Mouse (Mus musculus): Measurements from ENCODE around the gene Fchsd2.

The Fchsd2 gene

DNA sequence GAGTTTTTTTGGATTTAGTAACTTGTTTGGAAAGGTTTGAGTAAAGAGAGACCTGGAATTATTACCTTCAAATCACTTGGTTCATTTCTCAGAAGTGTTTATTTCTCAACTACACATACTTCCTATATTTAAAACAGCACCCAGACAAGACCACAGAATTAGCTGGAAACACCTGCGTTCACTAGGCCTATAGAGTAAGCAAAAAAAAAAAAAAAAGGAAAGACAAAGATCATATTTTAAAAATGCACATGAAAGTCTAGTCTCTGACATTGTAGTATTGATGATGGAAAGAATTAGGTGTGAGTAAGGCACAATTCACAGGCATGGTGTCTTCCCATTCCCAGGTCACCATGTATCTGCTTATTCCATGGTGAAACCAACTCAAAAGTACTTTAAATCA lies 118.2 kb downstream of the Fchsd2 start:
- no peak for DNase-seq (ENCODE audit: low spot score in 2 of 2)

DNA sequence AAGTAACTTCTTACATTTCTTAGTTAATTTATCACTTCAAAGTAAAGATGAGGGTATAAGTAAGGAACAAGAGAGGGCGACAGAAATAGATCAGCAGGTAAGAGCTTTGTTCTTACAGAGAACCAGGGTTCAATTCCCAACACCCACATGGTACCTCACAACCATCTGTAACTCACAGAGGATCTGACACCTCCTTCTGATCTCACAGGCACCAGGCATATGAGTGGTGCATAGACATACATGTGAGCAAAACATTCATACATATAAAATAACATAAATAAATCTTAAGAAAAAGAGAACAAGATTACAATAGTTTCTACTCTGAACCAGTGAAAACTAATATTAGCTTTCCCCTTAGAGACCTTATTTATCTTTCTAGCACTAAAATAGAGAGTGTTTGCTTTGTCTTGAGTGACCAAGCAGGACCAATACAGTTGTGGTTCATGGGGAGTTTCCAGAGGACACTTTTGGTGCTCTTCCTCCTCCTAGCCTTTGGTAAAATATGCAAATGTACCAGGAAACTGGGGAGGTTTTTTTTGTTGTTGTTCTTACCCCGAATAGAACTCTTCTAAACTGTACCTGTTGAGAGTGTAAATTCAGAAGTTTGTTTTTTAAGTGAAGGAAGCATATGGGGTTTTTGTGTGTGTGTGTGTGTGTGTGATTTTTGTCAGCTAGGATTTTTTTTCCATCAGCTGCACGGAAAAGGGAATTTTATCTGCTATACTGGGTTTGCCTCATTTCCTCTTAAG lies 121.0 kb downstream of the Fchsd2 start:
- DNase-seq (ENCODE audit: low spot score in 2 of 2) = no peak

DNA sequence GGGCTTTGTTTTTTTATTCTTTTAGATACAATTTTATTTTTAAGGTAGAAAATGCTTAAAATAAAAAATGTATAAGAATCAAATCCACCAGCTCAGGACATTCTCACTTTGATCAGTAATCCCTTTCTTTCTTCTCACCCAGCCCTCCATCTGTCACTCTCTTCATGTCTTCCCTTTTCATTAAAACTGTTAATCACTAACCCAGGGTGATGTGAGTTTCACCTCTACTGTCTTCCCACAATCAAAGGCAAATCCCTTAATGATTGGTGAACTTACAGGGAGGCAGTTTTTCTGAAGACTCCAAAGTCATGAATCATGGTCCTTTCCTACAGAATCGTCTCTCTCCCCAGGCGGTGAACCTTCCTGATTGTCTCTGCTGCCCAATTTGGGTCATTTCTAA lies 124.1 kb downstream of the Fchsd2 start:
- no peak for DNase-seq (ENCODE audit: low spot score in 2 of 2)

DNA sequence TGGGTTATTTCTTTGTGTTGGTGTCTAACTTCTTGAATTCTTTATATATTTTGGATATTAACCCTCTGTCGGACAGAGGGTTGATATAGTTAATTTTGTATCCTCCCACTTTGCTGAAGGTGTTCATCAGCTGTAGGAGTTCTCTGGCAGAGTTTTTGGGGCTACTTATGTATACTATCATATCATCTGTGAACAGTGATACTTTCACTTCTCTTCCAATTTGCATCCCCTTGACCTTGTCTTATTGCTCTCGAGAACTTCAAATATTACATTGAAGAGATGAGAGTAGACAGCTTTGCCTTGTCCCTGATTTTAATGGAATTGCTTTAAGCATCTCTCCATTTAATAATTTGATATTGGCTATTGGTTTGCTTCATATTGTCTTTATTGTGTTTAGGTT lies 130.8 kb downstream of the Fchsd2 start:
- no peak for DNase-seq (ENCODE audit: low spot score in 2 of 2)

DNA sequence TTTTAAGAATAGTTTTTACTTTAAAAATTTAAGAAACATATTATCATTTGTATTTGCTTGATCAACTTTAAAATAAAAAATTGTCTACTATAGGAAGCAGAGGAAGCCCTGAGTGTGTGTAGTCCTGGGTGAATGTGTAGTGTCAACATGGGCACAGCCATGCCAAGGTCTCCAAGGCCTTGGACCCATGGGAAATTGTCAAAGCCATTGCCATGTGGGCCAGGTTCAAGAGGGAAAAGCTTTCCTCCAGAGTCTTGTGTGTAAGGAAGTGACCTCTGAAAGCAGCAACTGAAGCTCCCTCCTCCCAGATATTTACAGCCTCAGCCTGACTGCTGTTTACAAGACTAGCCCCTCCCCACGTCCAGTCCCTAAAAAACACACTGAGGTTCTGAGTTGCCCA lies 136.7 kb downstream of the Fchsd2 start:
- DNase-seq (ENCODE audit: low spot score in 2 of 2) = no peak

DNA sequence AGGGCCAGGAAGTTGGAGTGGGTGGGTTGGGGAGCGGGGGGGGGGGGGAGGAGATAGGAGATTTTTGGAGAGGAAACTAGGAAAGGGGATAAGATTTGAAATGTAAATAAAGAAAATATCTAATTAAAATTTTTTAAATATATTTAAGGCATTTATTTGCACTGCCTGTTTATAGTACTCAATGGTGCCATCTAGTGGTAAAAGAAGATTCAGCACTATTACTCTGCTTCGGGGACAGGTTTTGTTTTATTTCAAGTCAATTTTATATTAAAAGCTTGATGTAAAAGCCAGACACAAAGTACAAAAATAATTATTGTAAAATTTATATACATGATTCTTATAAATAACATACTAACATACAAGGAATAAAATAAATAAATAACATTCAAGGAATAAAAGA lies 138.8 kb downstream of the Fchsd2 start:
- no peak for DNase-seq (ENCODE audit: low spot score in 2 of 2)

DNA sequence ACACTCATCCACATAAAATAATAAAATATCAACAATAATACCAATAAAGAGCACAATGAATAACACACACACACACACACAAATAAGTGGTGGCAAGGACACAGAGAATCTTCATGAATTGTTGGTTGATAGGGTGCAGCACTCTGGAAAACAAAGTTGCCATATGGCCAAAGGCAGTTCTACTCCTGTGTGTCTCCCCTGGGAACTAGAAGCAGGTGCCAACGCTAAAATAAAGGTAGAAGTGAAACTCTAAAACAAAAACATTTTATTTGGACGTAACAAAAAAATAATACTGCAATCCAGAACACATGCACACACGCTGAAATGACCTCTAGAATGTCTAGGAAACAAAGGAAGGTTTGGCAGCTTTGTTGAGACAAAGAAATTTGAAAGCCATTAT lies 140.1 kb downstream of the Fchsd2 start:
- no peak for DNase-seq (ENCODE audit: low spot score in 2 of 2)

DNA sequence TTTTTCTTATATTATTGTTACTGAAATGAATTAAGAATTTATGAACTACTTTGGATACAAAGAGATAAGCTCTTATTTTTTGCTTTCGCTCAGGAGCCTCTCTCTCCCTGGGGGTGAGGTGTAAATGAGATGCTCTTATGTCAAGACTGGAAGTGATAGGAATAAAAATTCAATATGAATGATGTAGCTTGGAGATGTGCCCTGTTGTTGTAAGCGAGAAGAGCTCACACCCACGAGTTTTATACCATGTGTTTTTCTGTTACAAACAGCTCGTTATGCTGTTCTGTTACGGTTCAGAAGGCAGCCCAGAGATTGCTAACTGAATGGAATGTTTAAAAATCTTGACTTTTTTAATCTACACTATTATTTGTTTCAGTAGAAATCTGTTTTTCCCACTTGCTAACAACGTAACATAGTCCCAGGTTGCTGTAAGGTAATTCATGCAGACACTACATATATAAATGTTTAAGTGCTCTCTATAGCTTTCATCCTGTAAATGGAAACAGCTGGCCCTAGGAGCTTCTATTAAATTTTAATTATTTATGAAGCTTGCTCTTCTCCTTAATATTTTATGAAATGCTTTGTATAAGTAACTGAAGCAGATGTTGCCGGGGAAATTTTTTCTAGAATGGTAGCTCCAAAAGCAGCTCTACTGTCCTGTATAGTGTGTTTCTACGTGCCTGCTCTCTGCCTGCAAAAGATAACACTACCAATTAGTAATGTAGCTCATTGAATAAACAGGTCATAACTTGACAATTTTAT lies 144.2 kb downstream of the Fchsd2 start:
- no peak for DNase-seq (ENCODE audit: low spot score in 2 of 2)

DNA sequence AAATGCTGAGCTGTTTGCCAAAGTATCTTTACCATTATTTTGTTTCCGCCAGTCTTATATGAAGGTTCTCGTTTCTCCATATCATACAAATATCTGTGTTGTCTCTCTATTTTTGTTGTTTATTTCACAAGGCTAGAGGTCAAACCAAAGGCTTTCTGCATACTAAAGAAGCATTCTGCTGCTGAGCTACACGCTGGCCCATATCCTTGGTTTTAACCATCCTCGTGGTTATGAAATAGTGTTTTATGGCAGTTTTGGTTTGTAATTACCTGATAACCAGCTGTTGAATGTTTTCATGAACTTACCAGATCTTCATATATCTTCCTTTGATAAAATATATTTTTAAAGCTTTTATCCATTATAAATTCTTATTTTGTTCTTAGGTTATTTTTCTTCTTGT lies 156.1 kb downstream of the Fchsd2 start:
- no peak for DNase-seq (ENCODE audit: low spot score in 2 of 2)

DNA sequence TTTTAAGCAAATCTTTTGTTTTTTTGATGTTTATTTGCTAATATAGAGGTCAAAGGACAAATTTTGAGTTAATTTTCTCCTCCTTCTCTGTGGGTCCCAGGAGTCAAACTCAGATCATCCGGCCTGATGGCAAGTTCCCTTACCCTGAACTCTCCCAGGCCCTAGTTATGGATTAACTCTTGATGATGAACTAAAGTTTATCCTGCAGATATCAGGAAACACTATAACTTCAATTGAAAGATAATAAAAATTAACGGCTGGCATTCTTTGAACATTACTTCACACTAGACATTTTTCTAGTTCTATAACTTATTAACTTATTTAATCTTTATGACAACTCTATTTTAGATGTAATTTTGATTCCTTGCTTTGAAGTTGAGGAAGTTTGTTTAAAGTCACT lies 156.5 kb downstream of the Fchsd2 start:
- DNase-seq (ENCODE audit: low spot score in 2 of 2) = no peak

DNA sequence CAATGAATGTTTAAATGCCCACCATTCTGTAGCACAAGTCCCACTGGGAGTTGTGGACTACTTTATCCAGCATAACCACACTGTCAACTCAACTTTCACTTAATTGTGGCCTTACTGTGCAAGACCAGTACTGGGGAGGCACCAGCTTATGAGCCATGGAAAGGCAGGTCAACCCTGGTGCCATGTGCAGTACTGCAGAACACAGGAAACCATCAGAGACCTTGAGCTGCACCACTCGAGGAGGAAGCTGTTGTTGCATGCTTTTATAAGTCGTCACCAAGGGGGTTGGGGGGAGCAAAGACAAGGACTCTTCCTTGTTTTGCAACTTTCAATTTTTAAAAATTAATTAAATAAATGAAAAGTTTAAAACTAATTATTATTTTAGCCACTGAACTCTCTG lies 160.4 kb downstream of the Fchsd2 start:
- DNase-seq (ENCODE audit: low spot score in 2 of 2) = no peak

DNA sequence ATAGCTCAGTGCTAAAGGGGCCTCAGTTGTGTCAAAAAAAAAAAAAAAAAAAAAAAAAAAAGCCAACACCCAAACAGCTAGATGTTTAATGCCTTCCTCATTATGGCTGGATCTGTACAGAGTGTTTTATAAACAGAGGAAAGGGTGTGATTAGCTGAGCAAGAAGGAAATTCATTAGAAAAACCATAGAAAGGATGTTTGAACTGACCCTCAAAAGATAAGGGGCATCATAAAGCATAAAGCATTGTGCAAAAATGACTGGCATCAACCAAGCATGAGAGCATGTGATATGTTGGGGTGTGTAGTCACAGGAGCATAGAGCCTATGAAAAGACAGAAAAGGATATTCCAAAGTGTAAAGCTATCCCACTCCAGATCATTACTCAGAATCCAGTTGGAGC lies 165.8 kb downstream of the Fchsd2 start:
- no peak for DNase-seq (ENCODE audit: low spot score in 2 of 2)

DNA sequence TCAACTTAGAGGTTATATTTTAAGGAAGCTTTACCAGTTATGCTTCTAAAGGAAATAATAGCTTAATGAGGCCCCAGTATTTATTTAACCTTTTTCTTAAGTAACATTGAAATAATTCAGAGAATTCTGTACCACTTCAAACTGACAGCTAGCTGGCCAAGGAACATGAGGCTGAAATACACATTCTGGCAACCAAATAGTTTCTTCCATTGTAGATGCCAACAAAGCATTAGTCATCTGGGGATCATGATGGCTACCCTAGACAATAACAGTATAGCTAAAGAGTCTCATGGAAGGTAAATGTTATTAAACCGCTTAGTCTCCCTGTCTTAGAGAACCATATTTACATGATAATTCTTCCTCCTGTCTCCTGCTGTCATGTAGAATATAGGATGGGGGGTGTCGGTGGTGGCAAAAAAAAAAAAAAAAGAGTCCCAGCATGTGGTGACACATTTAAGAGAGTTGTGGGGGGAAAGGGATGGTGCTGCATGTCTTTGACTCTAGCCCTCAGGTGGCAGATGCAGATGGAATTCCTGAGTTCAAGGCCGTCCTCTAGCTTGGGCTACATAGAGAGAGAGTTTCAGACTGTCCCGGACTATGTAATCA lies 169.4 kb downstream of the Fchsd2 start:
- DNase-seq (ENCODE audit: low spot score in 2 of 2) = no peak

DNA sequence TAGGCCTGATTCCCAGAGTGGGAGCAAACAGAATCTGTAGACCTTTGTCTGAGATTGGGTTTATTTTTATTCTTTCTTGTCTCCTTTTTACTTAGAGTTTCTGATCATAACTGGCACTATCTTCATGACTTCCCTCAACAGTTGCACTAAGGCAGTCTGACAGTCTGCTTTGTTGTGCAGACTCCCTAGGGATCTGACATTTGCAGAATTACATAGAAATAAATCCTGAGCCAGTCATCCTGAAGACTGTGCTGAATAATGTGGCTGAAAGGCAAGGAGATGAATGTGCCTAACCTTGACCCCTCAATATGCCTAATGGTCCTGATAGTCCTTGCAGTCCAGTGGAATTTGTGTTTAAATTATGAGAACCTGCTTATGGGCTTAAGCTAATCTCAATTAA lies 170.8 kb downstream of the Fchsd2 start:
- DNase-seq (ENCODE audit: low spot score in 2 of 2) = no peak

DNA sequence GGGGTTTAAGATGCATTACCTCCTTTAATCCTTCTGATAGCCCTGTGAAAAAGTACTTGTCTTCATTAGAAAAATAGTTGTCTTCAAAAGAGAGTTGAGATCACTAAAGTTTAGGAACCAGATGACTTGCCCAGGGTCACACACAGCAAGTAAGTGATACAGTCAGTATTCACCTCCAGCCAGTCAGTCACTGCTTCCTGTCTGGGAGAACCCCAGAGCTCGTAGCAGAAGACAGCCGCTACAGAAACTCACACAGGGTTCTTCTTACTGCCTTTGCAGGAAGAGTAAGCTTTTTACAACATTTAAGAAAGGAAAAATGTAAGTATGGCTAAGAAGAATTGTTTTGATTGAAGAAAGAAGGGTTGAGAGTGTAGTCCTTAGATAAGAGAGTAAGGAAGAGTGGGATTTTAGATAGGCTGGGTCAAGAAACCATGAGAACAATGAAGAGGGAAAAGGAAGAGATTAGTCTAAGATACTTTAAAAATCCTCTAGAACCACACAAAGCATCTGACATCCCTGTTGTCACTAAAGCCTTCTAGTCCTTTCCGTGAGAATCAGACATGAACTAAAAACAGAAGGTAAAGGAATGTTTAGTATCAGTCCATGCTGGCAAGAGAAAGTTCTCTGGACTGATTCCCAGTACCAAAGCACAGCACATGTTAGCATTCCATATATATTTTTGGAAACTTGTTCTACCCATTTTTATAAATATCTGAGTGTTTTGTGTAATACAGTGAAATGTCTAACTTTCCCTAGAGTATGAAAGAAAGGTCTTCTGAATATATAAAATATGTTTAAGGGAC lies 175.0 kb downstream of the Fchsd2 start:
- no peak for DNase-seq (ENCODE audit: low spot score in 2 of 2)

DNA sequence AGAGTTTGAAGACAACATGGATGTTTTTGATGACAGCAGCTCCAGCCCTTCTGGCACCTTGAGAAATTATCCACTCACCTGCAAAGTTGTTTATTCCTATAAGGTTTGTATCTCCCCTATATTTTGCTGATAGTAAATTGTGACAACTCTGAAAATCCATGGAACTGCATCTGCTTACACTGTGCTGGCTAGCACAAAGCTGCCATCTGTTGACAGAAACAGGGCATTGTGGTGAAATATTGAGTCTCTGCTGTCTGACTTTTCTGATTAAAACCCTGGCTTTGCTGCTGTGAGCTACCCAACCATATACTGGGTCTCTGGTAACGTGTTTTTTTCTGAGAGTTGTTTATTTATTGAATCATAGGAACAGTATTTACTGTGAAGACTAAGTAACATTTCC lies 178.9 kb downstream of the Fchsd2 start:
- DNase-seq (ENCODE audit: low spot score in 2 of 2) = no peak

DNA sequence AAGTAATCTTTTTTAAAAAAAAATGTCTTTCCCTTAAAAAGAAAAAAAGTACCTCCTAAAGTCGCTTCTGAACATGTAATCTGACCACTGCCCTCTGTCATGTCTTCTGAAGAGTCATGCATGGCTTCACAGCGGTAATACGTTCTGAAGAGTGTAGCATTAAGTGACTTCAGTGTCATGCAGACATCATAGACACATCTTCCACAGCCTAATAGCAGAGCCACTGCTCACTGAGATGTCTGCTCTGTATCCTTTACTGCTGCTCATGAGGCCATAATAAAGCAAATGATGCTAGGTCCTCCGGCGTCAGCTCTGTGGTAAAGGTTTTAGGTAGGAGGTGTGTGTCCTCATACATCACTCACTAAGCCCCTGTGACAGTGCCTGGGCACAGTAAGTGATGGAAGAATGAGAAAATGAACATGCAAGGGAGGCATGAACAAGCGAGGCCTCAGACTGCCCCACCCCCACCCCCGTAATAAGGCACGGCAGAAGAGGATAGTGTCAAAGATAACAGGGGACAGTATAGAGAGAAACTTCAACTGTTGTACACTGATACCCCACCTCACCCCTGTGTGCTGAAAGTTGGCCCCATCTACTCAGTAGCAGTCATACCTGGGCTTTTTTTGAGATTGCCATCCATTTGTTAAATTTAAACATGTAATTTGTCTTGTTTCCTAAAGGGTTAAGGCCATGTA lies 179.9 kb downstream of the Fchsd2 start:
- DNase-seq (ENCODE audit: low spot score in 2 of 2) = no peak

DNA sequence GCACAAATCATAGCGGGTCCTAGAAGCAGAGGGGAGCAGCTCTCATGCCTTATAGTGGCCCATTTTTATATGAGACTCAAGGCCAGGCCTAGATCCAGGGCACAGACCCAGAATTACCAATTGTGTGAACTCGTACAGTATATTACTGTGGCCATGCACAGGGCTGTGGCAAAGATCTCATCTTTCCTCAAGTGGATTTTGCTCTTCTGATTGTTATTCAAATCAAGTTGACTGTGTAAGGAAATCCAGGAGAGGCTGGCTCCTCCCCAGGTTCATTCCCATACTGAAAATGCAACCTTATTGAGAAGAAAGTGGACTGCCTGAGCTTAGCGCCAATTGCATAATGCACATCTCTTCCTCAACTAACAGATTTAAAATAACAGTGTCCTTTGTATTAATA lies 190.1 kb downstream of the Fchsd2 start:
- no peak for DNase-seq (ENCODE audit: low spot score in 2 of 2)

DNA sequence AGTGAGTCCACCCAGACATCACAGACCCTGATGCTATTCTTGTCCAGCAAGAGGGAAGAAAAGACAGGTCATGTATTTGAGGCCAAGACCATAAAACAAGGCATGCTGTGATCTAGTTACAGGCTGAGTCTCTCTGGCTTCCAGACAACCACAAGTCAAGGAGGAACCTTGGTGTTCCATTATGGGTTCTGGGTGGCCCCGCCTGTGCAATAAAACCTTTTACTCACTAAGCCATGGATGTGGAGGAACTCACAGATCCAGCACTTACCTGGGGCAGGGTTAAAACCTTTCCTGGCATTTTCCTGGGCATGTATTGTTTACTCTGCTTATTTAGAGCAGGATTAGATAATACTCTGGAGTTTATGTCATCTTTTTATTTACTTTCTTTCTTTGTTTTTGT lies 191.8 kb downstream of the Fchsd2 start:
- DNase-seq (ENCODE audit: low spot score in 2 of 2) = no peak

DNA sequence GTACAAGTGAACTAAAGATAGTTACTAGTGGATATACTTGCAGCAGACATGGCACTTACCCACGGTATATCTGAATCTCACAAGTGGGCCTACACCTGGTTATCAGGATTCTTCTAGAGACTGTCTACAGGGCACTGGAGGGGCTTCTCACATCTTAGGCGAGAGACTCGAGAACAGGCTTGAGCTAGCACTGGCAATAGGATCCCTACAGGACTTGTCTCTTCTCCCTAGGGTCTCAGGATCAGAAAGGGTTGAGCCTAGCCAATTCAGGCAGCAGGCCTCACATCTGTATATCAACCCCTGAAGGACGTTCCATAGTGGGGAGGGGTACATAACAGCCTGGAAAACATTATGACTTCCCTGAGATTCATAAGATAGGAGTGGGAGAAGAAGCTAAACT lies 194.2 kb downstream of the Fchsd2 start:
- no peak for DNase-seq (ENCODE audit: low spot score in 2 of 2)

DNA sequence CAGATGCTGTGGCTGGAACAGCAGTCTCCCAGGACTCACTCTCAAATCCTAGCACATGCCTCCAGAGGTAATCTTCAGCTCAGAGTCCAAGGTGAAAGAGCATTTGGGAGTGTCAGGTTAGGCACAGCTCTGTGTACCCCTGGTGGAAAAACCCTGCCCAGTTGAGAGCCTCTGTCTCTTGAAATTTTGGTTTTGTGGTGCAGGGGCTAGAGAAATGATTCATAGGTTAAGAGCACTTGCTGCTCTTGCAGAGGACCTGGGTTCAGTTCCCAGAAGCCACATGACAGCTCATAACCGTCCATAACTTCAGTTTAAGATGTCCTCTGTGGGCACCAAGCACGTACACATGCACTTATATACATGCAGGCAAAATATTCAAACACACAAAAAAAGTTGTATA lies 195.2 kb downstream of the Fchsd2 start:
- DNase-seq (ENCODE audit: low spot score in 2 of 2) = no peak

DNA sequence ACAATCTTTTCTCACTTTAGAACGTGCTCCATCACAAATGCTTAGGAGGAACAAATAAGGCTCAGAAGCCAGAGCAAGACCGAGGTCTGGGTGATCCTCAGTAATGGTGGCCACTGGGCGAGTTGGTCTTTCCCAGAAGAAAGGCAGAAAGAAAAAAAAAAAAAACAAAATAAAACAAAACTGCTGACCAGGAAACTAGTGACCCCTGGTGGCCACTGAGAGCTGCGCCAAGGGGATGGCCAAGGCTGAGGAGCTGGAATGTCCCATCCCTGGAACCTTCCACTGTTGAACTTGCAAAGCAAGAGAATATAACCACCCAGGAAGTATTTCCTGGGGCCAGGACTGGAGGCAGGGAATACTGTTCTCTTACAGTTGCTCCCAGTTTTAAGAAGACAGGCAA lies 195.8 kb downstream of the Fchsd2 start:
- DNase-seq (ENCODE audit: low spot score in 2 of 2) = no peak

Data from frontal cortex, postnatal 14 days (tissue).